Mouse (Mus musculus) ES-E14 (cell line): ENCODE results near the gene Pcsk4.

Source experiments
- CHD2 ChIP-seq: IDR thresholded peaks from 2 replicates; pipeline ENCODE4 v1.6.1; 2014; ENCODE audit warnings: mild to moderate bottlenecking, low read depth, low read length, inconsistent platforms
- HCFC1 ChIP-seq: IDR thresholded peaks from 2 replicates; pipeline ENCODE4 v1.6.1; 2012; ENCODE audit warnings: low read length, inconsistent platforms, borderline replicate concordance; ENCODE audit not compliant: insufficient read depth
- MAFK ChIP-seq: IDR thresholded peaks from 2 replicates; pipeline ENCODE4 v1.6.1; 2014; ENCODE audit warnings: mild to moderate bottlenecking, low read depth, low read length, inconsistent platforms; ENCODE audit not compliant: insufficient read depth
- ZC3H11A ChIP-seq: IDR thresholded peaks from 2 replicates; pipeline ENCODE4 v1.6.1; 2012; ENCODE audit warnings: low read depth, mild to moderate bottlenecking, inconsistent platforms, low read length, borderline replicate concordance

- no peak for TF ChIP-seq CHD2
- TF ChIP-seq MAFK, result no peak
- TF ChIP-seq HCFC1, result no peak
- TF ChIP-seq ZC3H11A, result no peak
These were observed 39.1 kb upstream of the Pcsk4 start for GRCm38 (mm10) chr10:80368392-80368791.
